Mouse (Mus musculus): Measurements from ENCODE around the gene Cyb561d1. TPM values are rescaled to one million over a fixed set of nuclear protein-coding genes. Genes with fewer than 3 reads are reported as not detected.

The Cyb561d1 gene
- polyA plus RNA-seq, 2 experiments = 2.0 to 3.8 TPM

DNA sequence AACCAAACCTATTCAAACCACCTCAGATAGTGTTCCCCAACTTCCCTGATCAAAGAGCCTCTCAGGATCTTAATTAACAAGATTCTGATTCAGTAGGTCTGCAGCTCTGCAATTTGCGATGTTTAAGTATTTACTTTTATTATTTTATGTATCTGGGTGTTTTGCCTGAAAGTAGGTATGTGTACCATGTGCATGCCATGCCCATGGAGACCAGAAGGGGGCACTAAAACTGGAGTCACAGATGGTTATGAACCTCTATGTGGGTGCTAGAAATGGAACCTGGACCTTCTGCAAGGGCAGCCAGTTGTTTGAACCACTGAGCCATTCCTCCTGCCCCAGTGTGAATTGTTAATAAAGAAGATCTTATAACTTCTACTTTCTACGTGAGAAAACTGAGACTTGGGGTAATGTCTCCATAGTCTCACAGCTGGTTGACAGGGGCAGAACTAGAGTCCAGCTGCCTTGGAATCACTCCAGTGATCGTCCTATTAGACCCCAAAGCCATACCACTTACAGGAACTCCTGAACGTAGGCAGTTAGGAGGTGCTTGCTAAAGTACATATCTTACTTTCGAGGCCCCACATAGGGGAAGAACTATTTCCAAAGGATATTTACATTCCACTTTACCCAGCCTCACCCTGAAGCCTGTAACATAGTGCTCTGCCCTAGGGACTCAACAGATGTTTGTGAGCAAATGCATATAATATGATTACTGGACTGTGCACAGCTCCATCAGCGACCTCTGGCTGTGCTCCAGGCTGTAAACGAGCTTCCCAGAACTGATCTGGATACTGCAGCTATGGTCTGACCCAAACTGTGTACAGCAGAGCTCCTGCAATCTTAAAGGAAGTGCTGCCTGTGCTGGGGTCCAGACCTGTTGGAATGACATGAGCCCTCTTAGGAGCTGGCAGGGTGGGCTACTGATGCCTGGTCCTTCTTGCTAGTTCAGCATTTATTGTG is 22.0 kb downstream of the Cyb561d1 start:
- Histone ChIP-seq H3K4me1 (ENCODE audit: control insufficient read depth, insufficient read depth, low read length) (peaks cover 12% of the 10 kb centered on the region), H3K9me3 (ENCODE audit: control insufficient read depth, low read length) (no peaks in the 10 kb centered on the region), H3K27me3 (ENCODE audit: control insufficient read depth, insufficient read depth, low read length) (no peaks in the 10 kb centered on the region), H3K9ac (ENCODE audit: low read depth, low read length, severe bottlenecking) (no peak overlapping the region), H3K4me2 (replicated peaks; ENCODE audit: low read depth, low read length, severe bottlenecking) (no peak overlapping the region), H3K36me3 (ENCODE audit: control insufficient read depth, insufficient read depth, low read length) (no peaks in the 10 kb centered on the region), H3K4me3 (replicated peaks; ENCODE audit: low read length) (no peak overlapping the region), H3K27ac (replicated peaks; ENCODE audit: low read depth, low read length) (no peak overlapping the region)
- peak; percentile 74 for ATAC-seq (ENCODE audit: low FRiP score, low read depth)
- TF ChIP-seq POLR2A (IDR thresholded peaks at IDR 0.05; ENCODE audit: borderline replicate concordance, extremely low read depth, insufficient read depth, insufficient read length) = no peak
- 49% methylated on average over 7 of the region's 7 CpGs for WGBS
- DNase-seq (ENCODE audit: low spot score) = peak; percentile 62

- Histone ChIP-seq H3K27ac (replicated peaks; ENCODE audit: low read depth, low read length) (no peak overlapping the region), H3K27me3 (ENCODE audit: control insufficient read depth, insufficient read depth, low read length) (no peaks in the 10 kb centered on the region), H3K36me3 (ENCODE audit: control insufficient read depth, insufficient read depth, low read length) (no peaks in the 10 kb centered on the region), H3K9me3 (ENCODE audit: control insufficient read depth, low read length) (no peaks in the 10 kb centered on the region), H3K4me2 (replicated peaks; ENCODE audit: low read depth, low read length, severe bottlenecking) (peak overlapping the region; percentile 27), H3K4me1 (ENCODE audit: control insufficient read depth, insufficient read depth, low read length) (peaks cover 12% of the 10 kb centered on the region), H3K9ac (ENCODE audit: low read depth, low read length, severe bottlenecking) (peak overlapping the region; percentile 22; the same call in 1 of the 2 replicates), H3K4me3 (replicated peaks; ENCODE audit: low read length) (no peak overlapping the region)
- DNase-seq (ENCODE audit: low spot score) = peak; percentile 40
- ATAC-seq (ENCODE audit: low FRiP score, low read depth) = peak; percentile 45; the same call in 1 of the 2 replicates
- 22% methylated on average over 13 of the region's 14 CpGs for WGBS
- TF ChIP-seq POLR2A (IDR thresholded peaks at IDR 0.05; ENCODE audit: borderline replicate concordance, extremely low read depth, insufficient read depth, insufficient read length) = no peak
These were observed 26.1 kb downstream of the Cyb561d1 start for GRCm38 (mm10) chr3:108174672-108175531.

DNA sequence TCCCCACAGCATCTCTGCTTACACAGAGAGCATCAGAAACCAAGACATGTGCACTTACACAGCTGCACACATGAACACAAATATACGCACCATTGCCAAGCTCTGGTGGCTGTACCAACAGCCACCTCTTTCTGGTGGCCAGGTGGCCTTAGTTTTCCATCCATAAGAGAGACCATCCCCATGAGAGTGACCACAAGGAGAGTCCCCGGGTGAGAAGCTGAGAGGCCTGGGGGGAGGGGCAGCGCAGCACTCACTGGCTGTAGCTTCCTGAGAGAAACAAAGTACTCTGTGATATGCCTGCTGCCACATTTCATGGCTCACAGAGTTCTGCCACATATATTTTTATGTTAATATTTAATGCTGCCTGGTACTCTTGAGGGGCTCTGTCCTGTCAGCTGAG is 31.8 kb downstream of the Cyb561d1 start:
- TF ChIP-seq POLR2A (IDR thresholded peaks at IDR 0.05; ENCODE audit: borderline replicate concordance, extremely low read depth, insufficient read depth, insufficient read length) = no peak
- no peak overlapping the region for H3K27ac ChIP-seq (replicated peaks; ENCODE audit: low read depth, low read length)
- peaks cover 45% of the 10 kb centered on the region for H3K4me1 ChIP-seq (ENCODE audit: control insufficient read depth, insufficient read depth, low read length)
- H3K36me3 ChIP-seq (ENCODE audit: control insufficient read depth, insufficient read depth, low read length) = no peaks in the 10 kb centered on the region
- H3K4me3 ChIP-seq (replicated peaks; ENCODE audit: low read length) = no peak overlapping the region
- no peaks in the 10 kb centered on the region for H3K9me3 ChIP-seq (ENCODE audit: control insufficient read depth, low read length)
- no peak overlapping the region for H3K9ac ChIP-seq (ENCODE audit: low read depth, low read length, severe bottlenecking)
- ATAC-seq (ENCODE audit: low FRiP score, low read depth) = no peak
- 39% methylated on average over 3 of the region's 3 CpGs for WGBS
- DNase-seq (ENCODE audit: low spot score) = no peak
- H3K4me2 ChIP-seq (replicated peaks; ENCODE audit: low read depth, low read length, severe bottlenecking) = no peak overlapping the region
- no peaks in the 10 kb centered on the region for H3K27me3 ChIP-seq (ENCODE audit: control insufficient read depth, insufficient read depth, low read length)

DNA sequence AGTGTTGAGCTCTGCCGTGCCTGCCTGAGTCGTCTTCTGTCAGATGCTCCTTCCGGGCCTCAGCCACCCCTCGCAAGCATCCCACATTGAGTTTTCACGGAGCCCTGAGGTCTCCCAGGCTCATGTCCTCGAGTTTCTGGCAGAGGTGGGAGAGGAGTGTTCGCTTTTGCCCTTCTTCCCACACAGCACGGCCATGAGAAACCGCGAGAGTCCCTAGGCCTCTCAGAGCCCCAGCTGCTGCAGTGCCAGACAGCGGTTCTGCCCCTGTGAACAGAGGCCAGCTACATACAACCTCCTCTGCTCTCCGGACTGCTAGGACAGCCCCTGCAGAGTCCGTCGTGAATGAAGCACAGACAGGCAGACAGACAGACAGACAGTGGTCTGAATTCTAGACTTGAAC is 33.5 kb downstream of the Cyb561d1 start:
- H3K4me1 ChIP-seq (ENCODE audit: control insufficient read depth, insufficient read depth, low read length) = peaks cover 45% of the 10 kb centered on the region
- TF ChIP-seq POLR2A (IDR thresholded peaks at IDR 0.05; ENCODE audit: borderline replicate concordance, extremely low read depth, insufficient read depth, insufficient read length) = no peak
- no peak overlapping the region for H3K9ac ChIP-seq (ENCODE audit: low read depth, low read length, severe bottlenecking)
- no peaks in the 10 kb centered on the region for H3K36me3 ChIP-seq (ENCODE audit: control insufficient read depth, insufficient read depth, low read length)
- WGBS = 20% methylated on average over 14 of the region's 14 CpGs
- no peaks in the 10 kb centered on the region for H3K27me3 ChIP-seq (ENCODE audit: control insufficient read depth, insufficient read depth, low read length)
- peak overlapping the region; percentile 58 for H3K27ac ChIP-seq (replicated peaks; ENCODE audit: low read depth, low read length)
- H3K4me3 ChIP-seq (replicated peaks; ENCODE audit: low read length) = no peak overlapping the region
- H3K4me2 ChIP-seq (replicated peaks; ENCODE audit: low read depth, low read length, severe bottlenecking) = no peak overlapping the region
- H3K9me3 ChIP-seq (ENCODE audit: control insufficient read depth, low read length) = no peaks in the 10 kb centered on the region
- DNase-seq (ENCODE audit: low spot score) (no peak), ATAC-seq (ENCODE audit: low FRiP score, low read depth) (no peak)

All from limb, embryonic 14.5 days (tissue).